Mouse (Mus musculus) megakaryocyte, embryonic 14.5 days (primary cell): ENCODE measurements around the gene Sh2d6.

Source experiments
- FLI1 ChIP-seq: IDR thresholded peaks from 2 replicates; pipeline ENCODE4 v1.6.1; 2012; ENCODE audit warnings: low read length, inconsistent platforms, mixed read lengths
- GATA1 ChIP-seq: IDR thresholded peaks from 3 replicates; pipeline ENCODE4 v1.6.1; 2012; ENCODE audit warnings: mixed read lengths, low read length, inconsistent platforms, borderline replicate concordance

DNA sequence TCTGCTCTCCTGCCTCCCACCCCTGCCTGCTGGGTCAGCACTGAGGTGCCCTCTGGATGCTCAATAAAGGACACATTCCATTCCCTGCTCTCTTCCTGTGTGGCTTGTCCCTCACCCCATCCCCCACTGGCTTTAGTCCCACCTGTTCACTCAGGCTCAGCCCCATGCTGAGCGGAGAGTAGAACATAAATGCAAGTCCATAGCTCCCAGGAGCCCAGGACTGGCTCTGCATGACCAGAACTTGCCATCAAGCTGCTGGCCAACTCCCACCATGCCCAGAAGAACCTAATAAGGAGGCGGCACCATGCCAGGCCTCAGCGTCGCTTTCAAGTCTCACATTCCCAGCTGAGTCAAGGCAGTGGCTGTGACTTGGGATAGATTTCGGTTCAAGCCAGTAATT lies 41.4 kb upstream of the Sh2d6 start:
- TF ChIP-seq GATA1 (no peak), FLI1 (no peak)
